Mouse (Mus musculus) cerebellum, adult 2 months (tissue): ENCODE measurements around the gene Zfp704.

Source experiments
- CTCF ChIP-seq: fragments of 200-500 bp; IDR thresholded peaks from 2 replicates; pipeline ENCODE4 v1.5.1; 2011; ENCODE audit warnings: low read depth, mild to moderate bottlenecking, control low read depth, low read length, moderate library complexity, borderline replicate concordance; ENCODE audit not compliant: insufficient read depth
- POLR2A ChIP-seq: fragments of 200-500 bp; IDR thresholded peaks from 2 replicates; pipeline ENCODE4 v1.6.1; 2011; ENCODE audit warnings: low read length, control low read depth, borderline replicate concordance; ENCODE audit not compliant: insufficient read depth

DNA sequence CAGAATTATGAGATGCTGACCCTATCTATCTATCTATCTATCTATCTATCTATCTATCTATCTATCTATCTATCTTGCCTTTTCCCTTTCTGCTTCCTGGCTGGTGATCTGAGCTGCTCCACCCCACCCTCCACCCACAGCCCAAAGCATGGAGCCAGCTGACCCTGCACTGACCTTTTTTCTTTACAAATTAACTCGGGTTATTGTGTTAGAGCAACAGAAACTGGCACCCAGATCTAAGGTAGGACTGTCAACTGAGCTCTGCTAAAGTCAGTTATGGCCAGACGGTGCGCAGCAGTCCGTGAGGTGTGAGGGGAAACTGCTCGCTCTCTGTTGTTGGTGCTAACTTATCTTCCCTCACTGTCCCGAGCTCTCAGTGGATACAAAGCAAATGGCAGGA, 87.9 kb downstream of the Zfp704 start:
- TF ChIP-seq POLR2A (no peak), CTCF (no peak)
